Mouse (Mus musculus): ENCODE measurements around the gene Tufm.

The Tufm gene

DNA sequence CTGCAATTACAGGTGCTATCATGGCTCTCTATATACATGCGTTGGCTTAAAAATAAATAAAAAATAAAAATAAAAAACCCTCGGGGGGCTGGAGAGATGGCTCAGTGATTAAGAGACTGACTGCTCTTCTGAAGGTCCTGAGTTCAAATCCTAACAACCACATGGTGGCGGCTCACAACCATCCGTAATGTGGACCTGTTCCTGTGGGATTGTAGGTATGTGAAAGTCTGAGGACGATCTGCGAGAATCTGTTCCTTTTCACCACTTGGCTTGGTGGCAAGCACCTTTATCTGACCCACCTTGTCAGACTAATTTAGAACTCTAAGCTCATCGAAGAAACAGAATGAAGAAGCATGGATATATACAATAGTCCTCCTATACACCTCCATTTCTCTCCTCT, 12.3 kb downstream of the Tufm start:
- in situ Hi-C loops (cut with MseI, MboI): no loop called here

DNA sequence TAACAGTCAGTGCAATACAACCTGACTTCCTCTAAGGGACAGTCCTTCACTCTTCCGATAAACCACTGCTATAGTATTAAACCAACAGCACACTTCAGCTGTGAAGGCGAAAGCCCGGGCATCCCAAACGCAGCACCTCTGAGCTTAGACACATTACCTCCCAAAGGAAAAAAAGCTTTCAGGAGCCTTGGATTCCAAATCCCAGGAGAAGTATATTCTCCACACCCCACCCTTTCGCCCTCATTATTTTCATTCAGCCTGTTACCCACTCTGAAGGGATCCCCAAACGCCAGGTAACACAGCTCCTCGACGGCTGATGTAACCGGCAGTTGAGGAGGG, 14.5 kb downstream of the Tufm start:
- in situ Hi-C loops (cut with MseI, MboI): no loop called here

DNA sequence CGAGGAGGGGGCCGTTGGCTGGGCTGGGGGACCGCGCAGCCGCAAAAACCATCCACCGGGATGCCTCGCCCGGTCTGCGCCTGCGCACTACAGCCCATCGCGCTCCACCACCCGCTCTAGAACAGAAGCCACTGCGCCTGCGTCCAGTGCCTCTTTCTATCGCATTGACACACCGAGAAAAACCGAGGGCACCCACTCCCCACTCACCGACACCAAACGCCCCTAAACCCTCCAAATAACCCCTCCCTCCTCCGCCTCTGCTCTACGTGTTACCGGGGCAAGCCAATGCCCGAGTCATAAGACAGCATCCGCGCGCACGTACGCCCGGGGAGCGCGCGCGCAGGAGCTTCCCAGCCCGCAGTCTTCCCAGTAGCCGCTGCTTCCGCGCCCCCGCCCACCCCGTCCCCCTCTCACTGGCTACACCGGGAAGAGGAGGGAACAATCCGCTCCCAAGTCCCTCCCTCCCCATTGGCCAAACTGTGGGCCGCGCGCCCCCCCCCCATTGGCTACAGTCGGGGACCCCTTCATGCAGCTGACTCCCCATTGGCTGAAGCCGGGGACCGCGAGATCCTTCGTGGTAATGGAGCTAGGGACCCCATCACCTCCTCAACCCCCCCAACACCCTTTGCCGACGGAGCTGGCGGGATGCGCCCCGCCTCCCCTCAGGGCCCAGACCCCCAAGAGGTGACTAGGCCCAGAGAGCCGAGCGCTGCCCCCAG, 15.0 kb downstream of the Tufm start:
- in situ Hi-C loops (cut with MseI, MboI): no loop called here

DNA sequence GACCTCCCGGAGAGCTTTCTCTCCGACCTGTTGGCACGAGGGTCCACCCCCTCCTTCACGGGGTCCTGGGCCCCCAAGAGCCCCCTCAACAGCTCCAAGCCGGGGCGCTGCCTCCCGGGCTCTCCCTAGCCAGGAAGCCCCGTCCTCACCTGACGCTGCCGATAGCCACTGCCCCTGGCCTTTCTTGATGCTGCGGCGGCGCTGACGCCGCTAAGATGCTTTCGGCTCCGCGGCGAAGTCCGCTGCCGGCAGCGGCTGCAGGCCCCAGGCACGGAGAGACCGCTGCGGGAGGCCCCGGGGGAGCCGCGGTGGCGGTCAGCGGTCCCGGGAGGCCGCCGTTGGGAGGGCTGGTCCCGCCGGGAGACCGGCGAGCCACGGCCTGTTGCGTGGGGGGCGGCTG, 15.6 kb downstream of the Tufm start:
- in situ Hi-C loops (cut with MseI, MboI): no loop called here

DNA sequence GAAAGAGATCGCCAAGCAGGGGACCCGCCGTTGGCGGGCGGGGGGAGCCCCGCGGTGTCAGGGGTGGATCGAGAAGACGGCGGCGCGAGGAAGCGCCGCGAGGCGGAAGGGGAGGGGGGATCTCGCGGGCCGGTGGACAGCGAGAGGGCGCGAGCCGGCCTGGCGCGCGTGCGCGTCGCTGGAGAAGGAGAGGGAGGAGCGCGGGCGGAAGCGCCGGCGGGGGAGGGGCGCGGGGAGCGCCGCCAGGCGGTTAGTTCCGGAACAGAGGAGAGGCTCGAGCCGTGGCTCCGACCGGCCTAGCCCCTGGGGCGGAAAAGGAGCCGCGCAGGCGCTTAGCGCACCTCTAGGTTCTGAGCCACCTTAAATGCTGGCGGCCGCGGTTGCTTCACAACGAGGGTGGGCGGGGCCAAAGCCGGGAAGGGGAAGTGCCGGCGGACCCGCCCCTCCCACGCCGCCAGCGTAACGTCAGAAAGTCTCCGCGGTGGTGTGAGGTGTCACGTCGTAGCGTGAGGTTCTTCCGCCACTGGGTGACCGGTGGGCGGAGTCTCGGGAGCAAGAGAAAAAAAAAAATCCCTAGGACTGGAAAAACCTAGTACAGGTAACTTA, 16.2 kb downstream of the Tufm start, which contains the start of gene Atxn2l:
Gene Atxn2l (minus strand): TSS at position 165 of the 606 bp plus-strand sequence.
- in situ Hi-C loops (cut with MseI, MboI): no loop called here

DNA sequence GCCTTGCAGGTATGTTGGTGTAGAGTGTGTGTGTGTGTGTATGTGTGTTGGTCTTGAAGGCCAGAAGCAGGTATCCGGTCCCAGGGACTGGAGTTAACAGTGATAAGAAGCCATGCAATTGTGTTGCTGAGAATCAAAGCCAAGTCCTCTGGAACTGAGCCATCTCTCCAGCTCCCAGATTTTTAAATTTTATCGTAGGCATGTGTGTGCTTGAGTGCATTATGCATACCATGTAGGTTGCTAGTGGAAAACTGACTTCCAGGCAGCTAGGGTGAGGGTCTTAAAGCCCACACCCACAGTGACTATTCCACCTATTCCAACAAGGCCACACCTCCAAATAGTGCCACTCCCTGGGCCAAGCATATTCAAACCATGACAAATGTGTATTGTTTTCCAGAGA, 17.8 kb downstream of the Tufm start:
- in situ Hi-C loops (cut with MseI, MboI): no loop called here

DNA sequence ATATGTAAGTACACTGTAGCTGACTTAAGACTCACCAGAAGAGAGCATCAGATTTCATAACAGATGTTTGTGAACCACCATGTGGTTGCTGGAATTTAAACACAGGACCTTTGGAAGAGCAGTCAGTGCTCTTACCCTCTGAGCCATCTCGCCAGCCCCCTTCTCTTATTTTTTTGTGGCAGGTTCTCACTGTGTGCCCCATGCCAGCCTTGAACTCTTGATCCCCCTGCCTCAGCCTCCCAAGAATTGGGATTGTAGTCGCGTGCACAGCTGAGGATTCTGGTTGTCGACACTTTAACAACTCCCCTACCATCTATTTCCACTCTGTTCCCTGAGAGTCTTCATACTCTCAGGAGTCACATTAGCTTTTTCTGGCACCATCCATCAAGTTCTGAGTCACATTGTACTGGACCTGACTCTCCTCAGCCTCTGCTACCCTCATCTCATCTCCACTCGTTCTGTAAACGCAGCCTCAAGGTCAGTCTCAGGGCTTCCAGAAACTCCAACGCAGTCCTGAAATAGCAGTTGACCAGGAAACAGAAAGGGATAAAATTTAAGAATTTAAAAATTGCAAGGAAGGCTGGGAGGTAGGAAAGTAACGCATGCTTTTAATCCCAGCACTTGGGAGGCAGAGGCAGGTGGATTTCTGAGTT, 20.1 kb downstream of the Tufm start:
- in situ Hi-C loops (cut with MseI, MboI): no loop called here

DNA sequence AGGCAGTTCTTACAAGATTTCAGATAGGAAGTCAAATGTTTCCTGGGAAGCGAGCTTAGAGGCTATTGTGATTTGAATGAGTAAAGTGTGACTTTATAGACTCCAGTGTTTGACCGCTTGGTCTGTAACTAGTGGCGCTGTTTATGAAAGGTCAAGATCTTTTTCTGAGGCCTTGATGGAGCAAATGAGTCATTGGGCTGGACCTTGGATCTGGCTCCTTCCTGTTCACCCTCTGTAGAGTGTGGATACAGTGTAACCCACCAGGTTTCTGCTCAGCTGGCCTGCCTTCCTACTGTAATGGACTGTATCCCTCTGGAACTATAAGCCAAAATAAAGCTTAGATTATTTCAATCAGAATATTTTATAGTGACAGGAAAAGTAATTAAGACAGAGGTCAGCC, 24.1 kb downstream of the Tufm start:
- in situ Hi-C loops (cut with MseI, MboI): no loop called here

DNA sequence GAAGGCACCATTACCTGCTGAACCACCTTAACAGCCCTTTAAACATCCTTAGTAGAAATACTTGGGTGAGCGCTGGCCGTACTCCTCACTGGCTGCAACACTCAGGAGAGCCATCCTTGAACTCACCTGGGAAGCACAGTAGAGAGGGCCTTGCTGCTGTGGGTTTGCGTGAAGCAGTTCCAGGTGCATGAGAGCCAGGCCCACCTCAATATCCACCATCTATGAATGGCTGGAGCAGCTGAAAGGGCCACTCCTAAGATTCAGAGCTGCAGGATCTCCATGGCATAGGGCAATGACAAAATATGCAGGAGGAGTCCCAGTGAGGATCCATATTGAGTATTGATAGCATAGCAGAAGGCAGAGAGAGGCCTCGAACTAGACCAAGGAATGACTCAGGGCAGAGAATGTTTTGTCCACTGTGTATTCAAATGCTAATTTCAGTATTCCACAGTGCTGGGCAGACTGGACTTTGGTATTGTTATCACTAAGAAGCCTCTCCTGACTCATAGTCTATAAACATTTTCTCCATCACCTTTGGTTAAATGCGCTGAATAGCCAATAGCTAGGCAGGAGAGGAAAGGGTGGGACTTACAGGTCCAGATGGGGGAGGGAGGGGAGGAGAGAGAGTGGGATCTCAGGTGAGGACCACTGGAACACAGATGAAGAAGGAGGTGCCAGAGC, 31.2 kb downstream of the Tufm start:
- in situ Hi-C loops (cut with MseI, MboI): no loop called here

DNA sequence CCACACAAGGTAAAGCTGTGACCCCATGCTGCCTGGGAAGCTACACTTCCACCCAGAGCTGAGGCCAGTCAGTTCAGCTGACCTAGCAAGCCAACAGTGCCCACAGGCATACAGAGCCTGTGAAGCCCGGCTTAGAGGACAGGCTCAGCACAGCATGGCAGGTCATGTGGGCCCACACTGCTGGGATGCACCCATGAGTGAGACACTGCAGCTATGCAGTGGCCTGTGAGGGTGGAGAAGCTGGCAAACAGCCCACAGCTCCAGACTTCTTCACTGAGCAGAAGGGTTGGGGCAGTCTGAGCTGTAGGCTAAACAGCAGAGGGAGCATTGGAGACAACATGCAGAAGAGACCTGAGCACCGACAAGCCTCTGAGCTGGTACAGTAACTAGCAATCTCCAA, 32.4 kb downstream of the Tufm start:
- in situ Hi-C loops (cut with MseI, MboI): no loop called here

DNA sequence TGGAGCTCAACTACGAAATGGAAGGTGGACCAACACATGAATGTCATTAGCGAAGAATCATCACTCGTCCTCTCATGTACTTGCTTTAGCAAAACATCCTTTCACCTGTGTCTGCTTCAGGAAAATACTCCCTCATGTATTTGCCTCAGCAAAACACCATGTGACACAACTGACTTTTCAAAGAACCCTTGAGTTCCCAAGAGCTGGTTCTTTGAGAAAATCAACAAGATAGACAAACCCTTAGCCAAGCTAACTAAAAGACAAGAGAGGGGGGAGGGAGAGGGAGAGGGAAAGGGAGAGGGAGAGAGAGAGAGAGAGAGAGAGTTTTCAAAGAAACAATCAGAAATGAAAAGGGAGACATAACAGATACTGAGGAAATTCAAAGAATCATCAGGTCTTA, 36.2 kb downstream of the Tufm start:
- in situ Hi-C loops (cut with MseI, MboI): no loop called here

DNA sequence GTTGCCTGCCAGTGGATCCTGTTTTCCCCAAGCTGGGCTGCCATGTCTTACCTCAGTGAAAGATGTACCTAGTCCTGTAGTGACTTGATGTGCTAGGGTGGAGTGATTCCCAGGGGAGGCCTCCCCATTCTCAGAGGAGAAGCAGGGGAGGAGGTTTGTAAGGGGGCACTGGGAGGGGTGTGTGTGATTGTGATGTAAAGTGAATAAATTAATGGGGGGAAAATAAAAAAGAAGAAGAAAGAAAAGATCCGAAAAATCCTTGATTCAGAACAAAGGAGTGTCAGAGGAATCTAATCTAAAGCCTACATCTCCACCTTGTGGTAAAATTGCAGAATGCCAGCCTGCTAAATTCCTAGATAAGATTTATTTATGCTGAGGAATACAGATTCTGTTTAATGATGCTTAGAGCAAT, 41.0 kb downstream of the Tufm start:
- in situ Hi-C loops (cut with MseI, MboI): no loop called here

DNA sequence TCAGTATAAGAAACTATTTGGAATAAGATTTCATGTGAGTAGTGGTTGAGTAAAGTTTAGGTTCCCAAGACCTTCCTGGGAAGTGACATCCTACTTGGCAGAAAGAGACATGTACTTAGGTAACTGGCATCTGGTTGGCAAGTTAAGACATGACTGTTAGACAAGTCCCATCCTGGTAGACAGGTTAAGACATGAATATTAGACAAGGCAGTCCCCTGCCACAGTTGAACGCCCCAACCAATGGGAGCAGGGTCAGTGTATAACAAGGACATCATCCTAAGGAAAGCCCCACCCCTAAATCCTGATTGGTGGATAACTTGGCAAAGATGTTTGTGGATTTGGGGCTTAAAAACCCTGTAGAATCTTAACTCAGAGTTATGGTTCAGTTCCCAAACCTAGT, 46.3 kb downstream of the Tufm start:
- in situ Hi-C loops (cut with MseI, MboI): loop anchor here (5.0 kb wide), 1 partner anchor 51 kb away; no protein-coding TSS in a partner anchor

DNA sequence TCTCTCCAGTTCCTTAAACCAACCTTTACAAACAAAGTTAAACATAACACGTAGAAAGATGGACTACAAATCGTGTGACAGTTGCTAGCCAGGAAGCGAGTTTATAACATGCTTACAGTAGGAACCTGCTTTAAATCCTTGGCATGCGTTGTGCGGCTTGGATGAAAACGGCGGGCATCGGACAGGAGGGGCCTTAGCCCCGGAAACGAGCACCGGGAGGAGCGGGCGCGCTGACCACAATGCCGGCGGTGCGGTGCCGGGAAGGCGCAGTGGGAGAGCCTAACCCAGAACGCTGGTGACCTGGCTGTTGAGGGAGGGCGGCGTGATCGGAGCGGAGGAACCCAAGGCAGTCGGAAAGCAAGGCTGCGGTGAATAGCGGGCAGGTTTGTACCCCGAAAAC, 48.6 kb downstream of the Tufm start:
- in situ Hi-C loops (cut with MseI, MboI): no loop called here

DNA sequence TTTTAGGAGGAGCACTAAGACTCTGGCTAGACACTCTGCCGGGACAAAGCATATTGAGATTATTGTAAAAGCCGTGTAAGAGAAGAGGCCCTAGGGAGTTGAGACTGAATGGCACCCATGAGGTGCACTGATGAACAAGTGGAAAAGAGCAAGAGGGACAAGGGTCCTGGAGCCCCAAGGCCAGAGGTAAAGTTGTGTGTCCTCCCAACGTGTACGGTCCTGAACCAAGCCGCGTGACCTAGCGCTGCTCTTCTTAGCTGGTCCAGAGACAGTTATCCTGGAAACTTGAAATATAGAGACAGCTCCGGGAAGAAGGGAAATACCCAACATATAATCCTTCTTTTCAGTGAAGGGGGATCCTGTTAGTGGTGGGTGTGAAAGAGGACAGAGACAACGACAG, 49.3 kb downstream of the Tufm start:
- in situ Hi-C loops (cut with MseI, MboI): no loop called here

DNA sequence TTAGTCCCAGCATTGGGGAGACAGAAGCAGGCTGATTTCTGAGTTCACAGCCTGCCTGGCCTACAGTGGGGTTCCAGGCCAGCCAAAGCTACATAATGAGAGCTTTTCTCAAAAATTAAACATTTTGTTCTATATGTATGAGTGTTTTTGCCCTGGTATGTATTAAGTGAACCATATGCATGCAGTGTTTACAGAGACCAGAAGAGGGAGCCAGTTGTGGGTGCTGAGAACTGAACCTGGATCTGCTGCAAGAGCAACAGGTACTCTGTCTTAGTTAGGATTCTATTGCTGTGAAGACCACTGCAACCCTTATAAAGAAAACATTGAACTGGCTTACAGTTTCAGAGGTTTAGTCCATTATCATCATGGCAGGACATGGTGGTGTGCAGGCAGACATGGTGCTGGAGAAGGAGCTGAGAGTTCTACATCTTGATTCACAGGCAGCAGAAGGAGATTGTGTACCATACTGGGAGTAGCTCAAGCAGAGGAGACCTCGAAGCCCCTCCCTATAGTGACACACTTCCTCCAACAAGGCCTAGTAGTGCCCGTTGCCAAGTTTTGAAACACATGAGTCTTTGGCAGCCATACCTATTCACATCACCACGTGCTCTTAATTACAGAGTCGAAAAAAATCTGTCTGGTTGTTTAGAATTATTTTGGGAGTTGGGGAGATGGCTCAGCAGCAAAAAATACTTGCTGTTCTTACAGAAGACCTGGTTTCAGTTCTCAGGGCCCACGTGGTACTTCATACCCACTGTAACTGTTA, 50.8 kb downstream of the Tufm start:
- in situ Hi-C loops (cut with MseI, MboI): no loop called here
